Mouse (Mus musculus) liver, embryonic 14.5 days (tissue): ENCODE results near the gene Hephl1.

Source experiments
- CTCF ChIP-seq: IDR thresholded peaks from 2 replicates; pipeline ENCODE4 v1.5.1; 2016; ENCODE audit warnings: antibody characterized with exemption, low read depth, control low read depth
- EP300 ChIP-seq: IDR thresholded peaks from 2 replicates; pipeline ENCODE4 v1.6.1; 2016; ENCODE audit warnings: antibody characterized with exemption, low read depth

DNA sequence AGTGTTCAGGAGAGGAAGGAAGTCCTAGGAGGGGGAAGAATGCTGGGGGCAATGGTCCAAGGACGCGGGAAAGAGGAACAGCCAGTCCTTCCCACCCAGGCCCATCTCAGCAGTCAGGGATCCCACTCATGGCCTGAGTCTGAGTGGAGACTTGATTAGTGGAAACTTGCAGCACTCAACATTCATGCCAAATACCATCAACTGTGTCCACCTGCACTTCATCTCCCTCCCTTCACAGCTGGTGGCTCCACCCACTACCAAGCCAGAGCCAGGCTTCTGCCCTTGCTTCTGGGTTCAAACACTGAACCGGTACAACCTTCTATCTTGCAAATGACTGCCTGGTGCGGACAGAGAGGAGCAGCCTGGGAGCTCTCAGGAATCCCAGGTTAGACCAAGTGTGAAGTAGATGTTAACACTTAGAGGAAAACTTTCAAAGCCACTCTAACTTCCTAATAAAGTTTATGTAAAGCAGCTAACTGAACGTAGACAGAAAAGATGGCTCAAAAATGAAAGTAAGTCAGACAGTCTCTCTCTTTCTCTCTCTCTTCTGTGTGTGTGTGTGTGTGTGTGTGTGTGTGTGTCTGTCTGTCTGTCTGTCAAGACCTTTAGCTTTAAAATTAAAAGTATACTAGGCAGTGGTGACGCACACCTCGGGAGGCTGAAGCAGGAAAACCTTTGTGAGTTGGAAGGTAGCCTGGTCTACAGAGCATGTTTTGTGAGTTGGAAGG lies 77.2 kb downstream of the Hephl1 start:
- TF ChIP-seq CTCF (no peak), EP300 (no peak)
